Mouse (Mus musculus): ENCODE data around the gene Bcas3. TPM values are rescaled to one million over a fixed set of nuclear protein-coding genes. Genes with fewer than 3 reads are reported as not detected.
A peak's percentile ranks its signal among the peaks of the same experiment; 100 is the strongest.

Gene Bcas3
- polyA plus RNA-seq, 1 experiment = 25.3 TPM

DNA sequence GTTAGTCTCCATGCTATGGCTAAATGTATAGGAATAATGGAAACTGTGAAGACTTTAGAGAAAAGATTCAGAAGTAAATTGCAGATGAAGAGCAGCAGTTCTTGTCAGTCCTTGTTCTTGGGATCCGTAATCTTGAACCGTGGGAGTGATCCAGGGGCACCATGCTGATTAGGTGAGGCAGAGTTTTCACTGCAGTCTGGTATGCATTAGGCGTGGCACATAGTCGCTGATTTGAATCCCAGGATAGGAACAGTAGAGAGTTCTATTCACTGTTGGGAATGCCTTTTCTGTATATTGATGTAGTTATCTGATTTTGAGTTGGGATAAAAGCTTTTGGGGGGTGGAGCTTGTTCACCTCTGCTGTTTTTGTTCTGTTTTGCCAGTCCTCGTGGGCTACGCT lies 74.4 kb downstream of the Bcas3 start:
- H3K4me3 ChIP-seq (ENCODE audit: extremely low read depth, insufficient read depth, insufficient read length) = no peak overlapping the region
- no peaks in the 10 kb centered on the region for H3K27me3 ChIP-seq (ENCODE audit: control insufficient read depth, insufficient read depth, low read length)
- TF ChIP-seq CTCF (IDR thresholded peaks at IDR 0.05; ENCODE audit: extremely low read depth, insufficient read depth, insufficient read length, insufficient replicate concordance) (no peak), POLR2A (IDR thresholded peaks at IDR 0.05; ENCODE audit: low read depth, low read length) (no peak)
- no peak for DNase-seq (ENCODE audit: low read depth in 1 of 2, low spot score in 2 of 2)
- WGBS = 91% methylated on average over 6 of the region's 6 CpGs
- H3K4me1 ChIP-seq (ENCODE audit: control insufficient read depth, insufficient read depth, insufficient read length) = no peaks in the 10 kb centered on the region
- no peak overlapping the region for H3K27ac ChIP-seq (ENCODE audit: insufficient read depth, low read length)
- H3K36me3 ChIP-seq (ENCODE audit: control insufficient read depth, insufficient read depth, low read length) = no peaks in the 10 kb centered on the region

DNA sequence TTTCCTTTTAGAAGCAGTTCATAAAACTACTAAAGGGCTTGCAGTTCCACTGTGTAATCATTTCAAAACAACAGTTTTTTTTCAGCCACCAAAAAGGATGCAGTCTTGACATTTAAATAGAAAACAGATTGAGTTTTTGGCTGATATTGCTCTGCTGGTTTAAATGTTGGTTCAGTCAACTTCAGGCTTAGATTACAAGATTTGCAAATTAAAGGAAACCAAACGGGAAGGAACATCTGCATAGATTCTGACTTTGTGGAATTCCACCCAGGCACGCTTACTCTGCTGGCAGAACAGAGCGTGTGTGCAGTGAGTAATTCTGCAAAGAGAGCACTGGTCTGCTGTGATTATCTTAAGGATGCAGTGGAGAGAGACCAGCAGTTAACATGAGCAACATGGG lies 75.3 kb downstream of the Bcas3 start:
- Histone ChIP-seq H3K27me3 (ENCODE audit: control insufficient read depth, insufficient read depth, low read length) (no peaks in the 10 kb centered on the region), H3K27ac (ENCODE audit: insufficient read depth, low read length) (no peak overlapping the region), H3K36me3 (ENCODE audit: control insufficient read depth, insufficient read depth, low read length) (no peaks in the 10 kb centered on the region), H3K4me1 (ENCODE audit: control insufficient read depth, insufficient read depth, insufficient read length) (no peaks in the 10 kb centered on the region), H3K4me3 (ENCODE audit: extremely low read depth, insufficient read depth, insufficient read length) (no peak overlapping the region)
- TF ChIP-seq CTCF (IDR thresholded peaks at IDR 0.05; ENCODE audit: extremely low read depth, insufficient read depth, insufficient read length, insufficient replicate concordance) (no peak), POLR2A (IDR thresholded peaks at IDR 0.05; ENCODE audit: low read depth, low read length) (no peak)
- DNase-seq (ENCODE audit: low read depth in 1 of 2, low spot score in 2 of 2) = no peak
- WGBS = 85% methylated on average over 3 of the region's 3 CpGs

DNA sequence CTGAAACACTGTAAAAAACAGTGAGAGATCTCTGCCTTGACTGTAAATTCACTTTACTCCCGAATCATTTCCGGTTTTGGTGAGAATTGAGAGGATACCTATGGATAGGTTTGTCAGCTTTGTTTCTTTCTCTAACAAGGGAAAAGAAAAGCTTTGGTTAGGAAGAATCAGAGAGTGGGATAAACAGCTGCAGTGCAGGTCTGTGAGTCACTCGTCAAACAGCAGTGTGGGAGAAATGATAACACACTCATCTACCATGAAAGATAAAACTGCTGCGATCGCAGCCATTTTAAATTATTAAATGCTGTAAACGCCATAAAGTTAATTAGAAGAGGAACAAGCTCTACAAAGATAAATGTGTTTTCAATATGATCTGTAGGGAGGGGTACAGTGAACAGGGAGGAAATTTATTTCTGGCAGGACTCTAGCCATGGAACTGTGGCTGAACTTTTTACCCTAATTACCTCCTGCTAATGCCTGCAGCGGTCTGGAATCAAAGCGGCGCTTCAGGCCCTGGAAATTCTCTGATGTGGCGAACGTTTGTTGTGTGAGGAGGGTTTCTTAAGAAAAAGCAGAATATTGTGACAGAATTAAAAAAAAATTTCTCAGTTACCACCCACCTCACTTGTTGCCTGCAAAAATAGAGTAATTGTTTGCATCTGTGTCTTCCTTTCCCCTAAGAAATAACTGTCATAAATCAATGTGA lies 77.9 kb downstream of the Bcas3 start:
- DNase-seq (ENCODE audit: low read depth in 1 of 2, low spot score in 2 of 2) = no peak
- Histone ChIP-seq H3K4me3 (ENCODE audit: extremely low read depth, insufficient read depth, insufficient read length) (no peak overlapping the region), H3K27ac (ENCODE audit: insufficient read depth, low read length) (no peak overlapping the region), H3K27me3 (ENCODE audit: control insufficient read depth, insufficient read depth, low read length) (no peaks in the 10 kb centered on the region), H3K36me3 (ENCODE audit: control insufficient read depth, insufficient read depth, low read length) (no peaks in the 10 kb centered on the region), H3K4me1 (ENCODE audit: control insufficient read depth, insufficient read depth, insufficient read length) (no peaks in the 10 kb centered on the region)
- TF ChIP-seq POLR2A (IDR thresholded peaks at IDR 0.05; ENCODE audit: low read depth, low read length) (no peak), CTCF (IDR thresholded peaks at IDR 0.05; ENCODE audit: extremely low read depth, insufficient read depth, insufficient read length, insufficient replicate concordance) (no peak)
- 78% methylated on average over 11 of the region's 11 CpGs for WGBS

DNA sequence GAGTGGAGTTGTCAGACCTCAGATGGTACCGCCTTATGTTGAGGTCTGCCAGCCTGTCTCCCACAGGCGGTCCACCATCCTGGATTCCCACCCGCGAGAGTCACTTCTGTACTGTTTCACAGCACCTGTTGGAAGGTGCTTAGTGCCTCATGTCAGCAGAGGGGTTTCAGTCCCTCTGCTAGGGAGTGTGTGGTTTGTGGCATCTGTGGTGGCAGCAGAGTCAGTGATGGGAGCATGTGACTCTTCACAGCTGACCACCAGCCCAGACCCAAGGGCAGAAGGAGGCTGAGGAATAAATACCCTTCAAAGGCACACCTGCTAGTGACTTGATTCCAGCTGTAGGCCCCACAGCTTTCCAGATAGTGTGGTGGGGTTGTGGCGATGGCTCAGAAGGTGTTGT lies 94.4 kb downstream of the Bcas3 start:
- no peaks in the 10 kb centered on the region for H3K27me3 ChIP-seq (ENCODE audit: control insufficient read depth, insufficient read depth, low read length)
- DNase-seq (ENCODE audit: low read depth in 1 of 2, low spot score in 2 of 2) = peak in 1 of 2 experiments; percentile 3
- TF ChIP-seq CTCF (IDR thresholded peaks at IDR 0.05; ENCODE audit: extremely low read depth, insufficient read depth, insufficient read length, insufficient replicate concordance) (no peak), POLR2A (IDR thresholded peaks at IDR 0.05; ENCODE audit: low read depth, low read length) (no peak)
- H3K4me3 ChIP-seq (ENCODE audit: extremely low read depth, insufficient read depth, insufficient read length) = no peak overlapping the region
- no peaks in the 10 kb centered on the region for H3K4me1 ChIP-seq (ENCODE audit: control insufficient read depth, insufficient read depth, insufficient read length)
- H3K36me3 ChIP-seq (ENCODE audit: control insufficient read depth, insufficient read depth, low read length) = no peaks in the 10 kb centered on the region
- no peak overlapping the region for H3K27ac ChIP-seq (ENCODE audit: insufficient read depth, low read length)
- WGBS = 43% methylated on average over 5 of the region's 5 CpGs

DNA sequence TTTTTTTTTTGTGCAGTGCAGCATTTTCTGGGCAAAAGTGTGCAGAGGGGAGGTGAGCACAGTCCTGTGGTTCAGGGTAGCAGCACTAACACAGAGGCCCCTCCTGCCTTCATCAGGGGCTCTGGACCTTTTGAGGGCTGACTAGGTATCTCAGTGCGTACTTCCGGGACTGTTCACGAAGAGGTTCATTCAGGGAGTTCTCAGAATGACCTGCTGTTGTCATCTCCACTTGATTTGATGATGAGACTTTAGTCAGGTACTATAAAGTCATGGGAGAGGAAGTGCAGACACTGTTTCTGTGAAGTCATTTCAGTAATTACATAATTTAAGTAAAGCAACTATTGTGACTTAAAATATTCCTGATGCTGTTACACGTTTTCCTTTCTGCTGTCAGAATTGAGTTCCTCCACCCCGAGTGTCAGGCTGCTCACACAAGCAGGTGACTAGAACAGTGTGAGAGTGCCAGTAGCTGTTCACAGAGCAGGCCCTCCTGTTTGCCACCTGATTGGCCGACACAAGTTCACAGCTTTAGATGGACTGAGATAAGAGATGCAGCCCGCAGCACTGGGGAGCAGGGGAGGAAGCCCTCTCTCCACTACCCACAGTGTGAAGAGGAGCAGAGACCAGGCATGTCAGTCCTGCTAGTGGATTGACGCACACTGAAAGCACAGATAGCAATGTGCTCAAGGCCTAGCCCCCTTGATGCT lies 100.8 kb downstream of the Bcas3 start:
- no peak for DNase-seq (ENCODE audit: low read depth in 1 of 2, low spot score in 2 of 2)
- H3K27me3 ChIP-seq (ENCODE audit: control insufficient read depth, insufficient read depth, low read length) = no peaks in the 10 kb centered on the region
- no peak overlapping the region for H3K4me3 ChIP-seq (ENCODE audit: extremely low read depth, insufficient read depth, insufficient read length)
- H3K4me1 ChIP-seq (ENCODE audit: control insufficient read depth, insufficient read depth, insufficient read length) = no peaks in the 10 kb centered on the region
- peaks cover 1% of the 10 kb centered on the region; the same call in 1 of the 2 replicates for H3K36me3 ChIP-seq (ENCODE audit: control insufficient read depth, insufficient read depth, low read length)
- TF ChIP-seq CTCF (IDR thresholded peaks at IDR 0.05; ENCODE audit: extremely low read depth, insufficient read depth, insufficient read length, insufficient replicate concordance) (no peak), POLR2A (IDR thresholded peaks at IDR 0.05; ENCODE audit: low read depth, low read length) (no peak)
- no peak overlapping the region for H3K27ac ChIP-seq (ENCODE audit: insufficient read depth, low read length)
- 64% methylated on average over 8 of the region's 8 CpGs for WGBS

DNA sequence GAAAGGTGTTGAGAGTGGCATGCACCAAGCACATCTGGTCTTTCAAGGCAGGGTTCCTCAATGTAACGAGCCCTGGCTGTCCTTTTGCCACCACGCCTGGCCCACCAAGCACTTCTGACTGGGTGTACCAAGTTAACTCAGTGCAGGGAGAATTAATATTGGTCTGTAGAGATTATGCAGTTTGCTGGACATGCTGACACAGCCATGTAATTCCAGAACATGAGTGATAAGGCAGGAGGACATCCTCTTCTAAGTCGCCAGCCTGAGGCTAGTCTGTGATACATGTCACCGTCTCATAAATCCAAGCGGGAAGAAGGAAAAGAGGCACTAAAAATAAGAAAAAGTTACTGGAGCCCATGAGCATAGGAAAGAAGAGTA lies 101.3 kb downstream of the Bcas3 start:
- Histone ChIP-seq H3K4me1 (ENCODE audit: control insufficient read depth, insufficient read depth, insufficient read length) (no peaks in the 10 kb centered on the region), H3K4me3 (ENCODE audit: extremely low read depth, insufficient read depth, insufficient read length) (no peak overlapping the region), H3K27ac (ENCODE audit: insufficient read depth, low read length) (no peak overlapping the region), H3K27me3 (ENCODE audit: control insufficient read depth, insufficient read depth, low read length) (no peaks in the 10 kb centered on the region), H3K36me3 (ENCODE audit: control insufficient read depth, insufficient read depth, low read length) (peaks cover 1% of the 10 kb centered on the region; the same call in 1 of the 2 replicates)
- 93% methylated on average over 5 of the region's 5 CpGs for WGBS
- DNase-seq (ENCODE audit: low read depth in 1 of 2, low spot score in 2 of 2) = no peak
- TF ChIP-seq CTCF (IDR thresholded peaks at IDR 0.05; ENCODE audit: extremely low read depth, insufficient read depth, insufficient read length, insufficient replicate concordance) (no peak), POLR2A (IDR thresholded peaks at IDR 0.05; ENCODE audit: low read depth, low read length) (no peak)

DNA sequence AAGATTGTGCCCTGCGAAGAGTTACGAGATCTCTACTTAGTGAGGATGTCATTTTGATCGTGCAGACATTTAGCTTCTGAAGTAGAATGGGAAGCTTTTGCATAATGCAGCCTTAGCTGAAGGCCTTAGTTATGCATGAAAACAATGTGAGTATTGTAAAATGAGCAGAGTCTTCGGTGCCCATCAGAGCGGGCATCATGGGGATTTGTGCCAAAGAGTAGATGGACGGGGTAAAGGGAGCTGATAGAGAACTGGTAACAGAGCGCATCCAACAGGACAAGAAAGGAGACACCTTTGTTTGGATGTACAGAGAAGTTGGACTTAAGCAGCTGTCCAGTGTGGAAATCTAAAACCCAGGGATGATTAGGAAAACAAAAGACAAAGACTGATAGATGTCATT lies 108.6 kb downstream of the Bcas3 start:
- DNase-seq (ENCODE audit: low read depth in 1 of 2, low spot score in 2 of 2) = no peak
- Histone ChIP-seq H3K27me3 (ENCODE audit: control insufficient read depth, insufficient read depth, low read length) (no peaks in the 10 kb centered on the region), H3K4me1 (ENCODE audit: control insufficient read depth, insufficient read depth, insufficient read length) (no peaks in the 10 kb centered on the region), H3K27ac (ENCODE audit: insufficient read depth, low read length) (no peak overlapping the region), H3K4me3 (ENCODE audit: extremely low read depth, insufficient read depth, insufficient read length) (no peak overlapping the region), H3K36me3 (ENCODE audit: control insufficient read depth, insufficient read depth, low read length) (no peaks in the 10 kb centered on the region)
- WGBS = 94% methylated on average over 7 of the region's 7 CpGs
- TF ChIP-seq POLR2A (IDR thresholded peaks at IDR 0.05; ENCODE audit: low read depth, low read length) (no peak), CTCF (IDR thresholded peaks at IDR 0.05; ENCODE audit: extremely low read depth, insufficient read depth, insufficient read length, insufficient replicate concordance) (no peak)
